Mouse (Mus musculus): Measurements from ENCODE around the gene Adgra1.

- TF ChIP-seq FLI1 (IDR thresholded peaks at IDR 0.05; ENCODE audit: low read length) (no peak), GATA1 (IDR thresholded peaks at IDR 0.05; ENCODE audit: borderline replicate concordance, low read length) (no peak)
These were observed 9.2 kb downstream of the Adgra1 start for GRCm38 (mm10) chr7:139843140-139843539.

Measured in megakaryocyte, embryonic 14.5 days (primary cell).